26 mouse cellular contexts compared by ENCODE assay signal in the genomic region with DNA sequence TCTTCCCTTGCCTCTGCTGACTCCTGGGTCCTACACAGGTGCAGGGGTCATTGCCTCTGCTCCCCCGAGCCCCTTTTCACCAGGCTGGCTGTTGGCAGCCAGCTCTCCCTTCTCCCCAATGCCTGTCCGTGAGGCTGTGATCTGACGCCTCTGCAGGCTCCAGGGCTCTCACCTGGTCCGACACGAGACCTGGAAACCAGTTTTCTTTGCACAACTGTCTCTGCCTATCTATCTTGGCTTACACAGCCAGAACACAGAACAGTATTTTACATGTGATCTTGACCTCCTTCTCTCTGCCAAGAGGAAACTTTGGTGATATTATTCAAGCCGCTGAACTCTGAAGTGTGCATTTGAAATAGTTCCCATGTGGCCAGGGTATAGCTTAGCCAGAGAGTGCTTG.
"Had no signal": no experiment of that assay in that cellular context is flagged by ENCODE, and none has a peak within 500 bp of the region (broad histone marks: within the 10 kb centered on the region; RNA-seq: fewer than 3 reads in every experiment).

No protein-coding gene starts in this region.

- H3K9me3 ChIP-seq: heart, embryonic 13.5 days; heart, embryonic 15.5 days; hindbrain, embryonic 10.5 days; hindbrain, embryonic 13.5 days; hindbrain, embryonic 15.5 days; kidney, embryonic 15.5 days; limb, embryonic 13.5 days; limb, embryonic 15.5 days; liver, embryonic 12.5 days had no signal

- H3K4me2 ChIP-seq: heart, embryonic 11.5 days; heart, embryonic 13.5 days; heart, embryonic 15.5 days; hindbrain, embryonic 13.5 days; hindbrain, embryonic 15.5 days; kidney, embryonic 15.5 days; limb, embryonic 13.5 days; limb, embryonic 15.5 days; liver, embryonic 12.5 days had no signal

- DNase-seq: gastrocnemius, postnatal 14 days; gastrocnemius, postnatal 36 days; heart, postnatal 14 days; heart, postnatal 4 days; kidney, adult 11 months; kidney, adult 2 months; kidney, adult 9 months; kidney, postnatal 14 days; kidney, postnatal 36 days; layer of hippocampus, adult 9-11 months; layer of hippocampus, postnatal 36 days; left cerebral cortex, postnatal 4 days had no signal

- H3K27ac ChIP-seq: heart, embryonic 13.5 days; heart, embryonic 15.5 days; hindbrain, embryonic 10.5 days; hindbrain, embryonic 13.5 days; hindbrain, embryonic 15.5 days; hindbrain, postnatal 0 days; kidney, embryonic 15.5 days; kidney, postnatal 0 days; limb, embryonic 13.5 days; limb, embryonic 15.5 days; liver, embryonic 12.5 days; liver, embryonic 14.5 days had no signal

- ATAC-seq: hindbrain, postnatal 0 days; intestine, embryonic 16.5 days; liver, embryonic 12.5 days had no signal

- H3K27me3 ChIP-seq: heart, embryonic 13.5 days; heart, embryonic 15.5 days; hindbrain, embryonic 13.5 days; hindbrain, embryonic 15.5 days; kidney, embryonic 15.5 days; limb, embryonic 15.5 days; liver, embryonic 12.5 days had no signal

- H3K4me1 ChIP-seq: heart, embryonic 13.5 days; heart, embryonic 15.5 days; hindbrain, embryonic 10.5 days; kidney, embryonic 15.5 days; liver, embryonic 12.5 days had no signal

- H3K9ac ChIP-seq: heart, embryonic 13.5 days; heart, embryonic 15.5 days; hindbrain, embryonic 13.5 days; hindbrain, embryonic 15.5 days; kidney, embryonic 15.5 days; limb, embryonic 13.5 days; limb, embryonic 15.5 days; liver, embryonic 12.5 days; liver, embryonic 14.5 days had no signal

- H3K4me3 ChIP-seq: heart, embryonic 13.5 days; heart, embryonic 15.5 days; hindbrain, embryonic 10.5 days; hindbrain, embryonic 13.5 days; hindbrain, embryonic 15.5 days; kidney, embryonic 15.5 days; limb, embryonic 13.5 days; limb, embryonic 15.5 days; liver, embryonic 12.5 days had no signal

- H3K36me3 ChIP-seq: heart, embryonic 15.5 days; hindbrain, embryonic 15.5 days had no signal
